Mouse (Mus musculus) megakaryocyte, embryonic 14.5 days (primary cell): ENCODE data around the gene Pde4d. TPM values are rescaled to one million over a fixed set of nuclear protein-coding genes. Genes with fewer than 3 reads are reported as not detected.

Experiments
- H3K27me3 ChIP-seq: replicated peaks from 2 replicates; pipeline ENCODE3; 2012; ENCODE audit warnings: inconsistent platforms
- H3K36me3 ChIP-seq: replicated peaks from 2 replicates; pipeline ENCODE3; 2012; ENCODE audit warnings: low read length, inconsistent platforms, mixed read lengths
- H3K4me1 ChIP-seq: 2 replicates; pipeline ENCODE4 v1.6.1; 2012; ENCODE audit warnings: inconsistent platforms
- H3K4me3 ChIP-seq: replicated peaks from 2 replicates; pipeline ENCODE3; 2012; ENCODE audit warnings: moderate library complexity, mild to moderate bottlenecking, inconsistent platforms
- H3K9me3 ChIP-seq: 2 replicates; pipeline ENCODE4 v1.6.1; 2012; ENCODE audit warnings: inconsistent platforms
- FLI1 ChIP-seq: IDR thresholded peaks from 2 replicates; pipeline ENCODE4 v1.6.1; 2012; ENCODE audit warnings: low read length, inconsistent platforms, mixed read lengths
- GATA1 ChIP-seq: IDR thresholded peaks from 3 replicates; pipeline ENCODE4 v1.6.1; 2012; ENCODE audit warnings: mixed read lengths, low read length, inconsistent platforms, borderline replicate concordance
- polyA plus RNA-seq: library from polyadenylated mRNA; stranded (reverse); fragments of >175 nt; gene quantifications from 2 replicates; pipeline ENCODE4 v1.2.3, GENCODE M21; 2012; ENCODE audit warnings: low replicate concordance; ENCODE audit not compliant: insufficient read depth

Gene Pde4d
- polyA plus RNA-seq, 1 experiment, result 2.8 TPM

GRCm38 (mm10) chr13:108435687-108436086 lies 14.1 kb upstream of the Pde4d start:
- Histone ChIP-seq H3K4me3 (no peak overlapping the region), H3K27me3 (peaks cover 4% of the 10 kb centered on the region), H3K4me1 (peaks cover 21% of the 10 kb centered on the region), H3K9me3 (peaks cover 9% of the 10 kb centered on the region), H3K36me3 (peaks cover 3% of the 10 kb centered on the region)
- TF ChIP-seq GATA1 (peak; percentile 39; the same call in 1 of the 3 replicates), FLI1 (no peak)

GRCm38 (mm10) chr13:108437424-108437823 lies 12.3 kb upstream of the Pde4d start:
- peaks cover 4% of the 10 kb centered on the region; the same call in 1 of the 2 replicates for H3K9me3 ChIP-seq
- H3K4me3 ChIP-seq, result no peak overlapping the region
- TF ChIP-seq FLI1 (no peak), GATA1 (no peak)
- H3K27me3 ChIP-seq, result peaks cover 2% of the 10 kb centered on the region
- H3K4me1 ChIP-seq, result peaks cover 21% of the 10 kb centered on the region
- H3K36me3 ChIP-seq, result peaks cover 3% of the 10 kb centered on the region

- Histone ChIP-seq H3K9me3 (peaks cover 4% of the 10 kb centered on the region; the same call in 1 of the 2 replicates), H3K4me3 (no peak overlapping the region), H3K36me3 (peaks cover 3% of the 10 kb centered on the region), H3K4me1 (peaks cover 25% of the 10 kb centered on the region), H3K27me3 (peaks cover 3% of the 10 kb centered on the region)
- TF ChIP-seq FLI1 (no peak), GATA1 (no peak)
Observed at GRCm38 (mm10) chr13:108439012-108439411, 10.7 kb upstream of the Pde4d start.

GRCm38 (mm10) chr13:108448348-108448931 lies 1.3 kb upstream of the Pde4d start:
- TF ChIP-seq GATA1, result no peak
- TF ChIP-seq FLI1, result no peak
- peaks cover 4% of the 10 kb centered on the region for H3K27me3 ChIP-seq
- no peak overlapping the region for H3K4me3 ChIP-seq
- no peaks in the 10 kb centered on the region for H3K9me3 ChIP-seq
- H3K4me1 ChIP-seq, result peaks cover 38% of the 10 kb centered on the region
- H3K36me3 ChIP-seq, result no peaks in the 10 kb centered on the region

- Histone ChIP-seq H3K36me3 (no peaks in the 10 kb centered on the region), H3K4me3 (no peak overlapping the region), H3K4me1 (peaks cover 33% of the 10 kb centered on the region), H3K9me3 (no peaks in the 10 kb centered on the region), H3K27me3 (peaks cover 13% of the 10 kb centered on the region)
- TF ChIP-seq FLI1 (no peak), GATA1 (no peak)
Observed at GRCm38 (mm10) chr13:108451122-108451521, 1.4 kb downstream of the Pde4d start.

- H3K9me3 ChIP-seq, result no peaks in the 10 kb centered on the region
- H3K27me3 ChIP-seq, result peaks cover 13% of the 10 kb centered on the region
- TF ChIP-seq FLI1 (no peak), GATA1 (no peak)
- H3K36me3 ChIP-seq, result no peaks in the 10 kb centered on the region
- H3K4me1 ChIP-seq, result peaks cover 32% of the 10 kb centered on the region
- H3K4me3 ChIP-seq, result no peak overlapping the region
Observed at GRCm38 (mm10) chr13:108453064-108453919, 3.5 kb downstream of the Pde4d start.

GRCm38 (mm10) chr13:108462518-108462917 lies 12.8 kb downstream of the Pde4d start:
- no peak overlapping the region for H3K4me3 ChIP-seq
- H3K9me3 ChIP-seq, result peaks cover 4% of the 10 kb centered on the region
- no peak for TF ChIP-seq GATA1
- TF ChIP-seq FLI1, result no peak
- H3K4me1 ChIP-seq, result peaks cover 16% of the 10 kb centered on the region
- H3K36me3 ChIP-seq, result no peaks in the 10 kb centered on the region
- peaks cover 47% of the 10 kb centered on the region for H3K27me3 ChIP-seq

GRCm38 (mm10) chr13:108465755-108466154 lies 16.0 kb downstream of the Pde4d start:
- Histone ChIP-seq H3K9me3 (peaks cover 3% of the 10 kb centered on the region; the same call in 1 of the 2 replicates), H3K4me1 (peaks cover 16% of the 10 kb centered on the region), H3K27me3 (peaks cover 39% of the 10 kb centered on the region), H3K36me3 (no peaks in the 10 kb centered on the region), H3K4me3 (peak overlapping the region; percentile 51)
- TF ChIP-seq GATA1, result no peak
- TF ChIP-seq FLI1, result no peak

- Histone ChIP-seq H3K4me3 (no peak overlapping the region), H3K27me3 (peaks cover 33% of the 10 kb centered on the region), H3K4me1 (peaks cover 16% of the 10 kb centered on the region), H3K9me3 (peaks cover 3% of the 10 kb centered on the region; the same call in 1 of the 2 replicates), H3K36me3 (no peaks in the 10 kb centered on the region)
- no peak for TF ChIP-seq GATA1
- no peak for TF ChIP-seq FLI1
Observed at GRCm38 (mm10) chr13:108467046-108467445, 17.3 kb downstream of the Pde4d start.

- TF ChIP-seq GATA1 (no peak), FLI1 (no peak)
- H3K9me3 ChIP-seq, result no peaks in the 10 kb centered on the region
- H3K36me3 ChIP-seq, result no peaks in the 10 kb centered on the region
- peaks cover 9% of the 10 kb centered on the region for H3K4me1 ChIP-seq
- H3K4me3 ChIP-seq, result no peak overlapping the region
- H3K27me3 ChIP-seq, result no peaks in the 10 kb centered on the region
Observed at GRCm38 (mm10) chr13:108480451-108480850, 30.7 kb downstream of the Pde4d start.
